Mouse (Mus musculus) G1E (cell line): ENCODE results near the gene Snrnp25.

Source experiments
- CTCF ChIP-seq: IDR thresholded peaks from 2 replicates; pipeline ENCODE4 v1.5.1; 2012; ENCODE audit warnings: low read depth, low read length, inconsistent platforms, mixed read lengths
- GATA2 ChIP-seq: IDR thresholded peaks from 2 replicates; pipeline ENCODE4 v1.6.1; 2012; ENCODE audit warnings: low read depth, low read length, inconsistent platforms, borderline replicate concordance
- POLR2AphosphoS5 ChIP-seq: IDR thresholded peaks from 2 replicates; pipeline ENCODE4 v1.6.1; 2012; ENCODE audit warnings: low read depth, low read length, inconsistent platforms; ENCODE audit not compliant: insufficient replicate concordance

GRCm38 (mm10) chr11:32187256-32187655, 18.0 kb upstream of the Snrnp25 start:
- TF ChIP-seq CTCF (no peak), POLR2AphosphoS5 (no peak), GATA2 (no peak)
